Mouse (Mus musculus) left cerebral cortex, adult 9 months (tissue): ENCODE measurements around the gene Olfr414.
A peak's percentile ranks its signal among the peaks of the same experiment; 100 is the strongest.

Source experiments
- DNase-seq, 2 experiments: peaks; one replicate each; pipeline ENCODE4 v3.0.0; 2022; ENCODE audit warnings: low spot score in 2 of 2

Olfr414 gene

GRCm38 (mm10) chr1:174423764-174424163 is at the start of gene Olfr414:
Olfr414 (plus strand) TSS chr1:174424064.
- no peak for DNase-seq

GRCm38 (mm10) chr1:174390746-174391145 is 33.1 kb upstream of the Olfr414 start, which contains the start of gene Olfr248:
Olfr248 (plus strand) TSS chr1:174391046.
- DNase-seq = no peak

- DNase-seq = no peak
These were observed 905 bp upstream of the Olfr414 start for GRCm38 (mm10) chr1:174422959-174423358.

DNA sequence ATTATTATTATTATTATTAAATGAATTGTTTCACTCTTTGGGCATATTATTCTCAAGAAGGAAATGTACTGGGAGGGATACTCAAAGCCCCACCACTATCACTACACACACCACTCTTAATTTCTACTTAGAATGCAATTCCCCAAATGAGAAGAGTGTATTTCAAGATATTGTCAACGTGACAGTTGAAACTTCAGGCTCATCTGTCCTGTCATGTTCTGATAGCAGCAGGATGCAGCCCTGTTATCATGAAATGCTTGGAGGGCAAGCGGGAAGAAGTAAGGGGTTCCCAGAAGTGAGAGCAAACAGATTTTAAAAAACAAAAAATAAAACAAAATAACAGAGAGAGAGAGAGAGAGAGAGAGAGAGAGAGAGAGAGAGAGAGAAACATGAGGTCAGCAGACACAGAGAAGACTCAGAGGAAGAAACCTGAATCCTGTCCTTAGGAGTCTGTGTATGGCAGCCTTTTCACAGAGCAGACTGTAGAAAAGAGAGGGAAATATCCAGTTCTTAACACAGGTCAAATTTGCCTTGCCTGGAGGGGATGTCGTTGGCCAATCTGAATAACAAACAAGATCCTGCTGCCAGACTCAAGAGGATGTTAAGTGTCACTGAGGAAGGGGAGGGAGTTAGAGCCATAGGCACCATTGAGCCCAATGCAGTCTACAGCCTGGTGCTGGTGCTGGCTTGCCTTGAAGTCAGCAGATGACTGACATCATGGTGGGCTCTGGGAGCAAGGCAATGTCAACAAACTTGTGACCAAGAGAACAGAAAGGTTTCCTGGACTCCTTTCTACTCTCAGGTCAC is 2.5 kb downstream of the Olfr414 start:
- DNase-seq = no peak

GRCm38 (mm10) chr1:174427402-174427801 is 3.5 kb downstream of the Olfr414 start:
- no peak for DNase-seq

DNA sequence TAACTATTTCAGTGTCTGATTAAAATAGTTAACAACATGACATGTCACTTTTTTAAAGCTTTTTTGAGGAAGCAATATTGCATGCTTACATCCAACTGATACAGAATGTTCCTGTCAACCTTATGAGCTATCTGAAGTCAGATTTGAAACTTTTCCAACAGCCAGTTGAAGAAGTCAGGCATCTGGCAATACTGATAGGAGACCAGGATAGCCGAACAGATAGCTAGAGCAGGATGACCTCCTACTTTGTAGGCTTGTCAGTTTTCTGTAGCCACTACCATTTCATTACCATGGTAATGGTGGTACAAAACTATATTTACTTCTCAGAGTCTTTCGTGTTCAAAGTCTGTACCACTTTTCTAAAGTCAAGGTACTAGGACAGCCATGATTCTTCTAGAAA is 4.5 kb downstream of the Olfr414 start:
- DNase-seq = no peak

GRCm38 (mm10) chr1:174434121-174434520 is 10.3 kb downstream of the Olfr414 start:
- DNase-seq = no peak

DNA sequence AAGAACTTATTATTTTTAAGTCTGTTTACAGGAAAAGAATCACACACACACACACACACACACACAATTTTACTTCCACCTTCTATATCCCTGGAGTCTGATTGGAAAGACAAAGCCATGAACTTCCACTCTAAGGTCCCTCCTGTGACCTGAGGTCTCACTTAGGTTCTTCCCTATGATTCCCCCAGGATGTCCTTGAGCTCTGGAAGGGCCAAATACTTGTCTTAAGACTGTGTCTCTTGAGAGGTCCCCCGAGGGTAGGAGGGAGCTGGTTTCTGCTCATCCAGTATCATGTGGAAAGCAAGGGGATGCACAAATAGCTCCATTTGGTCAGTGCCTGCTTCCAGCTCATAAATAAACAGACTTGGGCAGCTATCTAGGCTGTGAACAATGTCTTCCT is 17.9 kb downstream of the Olfr414 start, which contains the start of gene Olfr220:
Gene Olfr220 (plus strand): TSS at position 301 of the 400 bp plus-strand sequence.
- no peak for DNase-seq

DNA sequence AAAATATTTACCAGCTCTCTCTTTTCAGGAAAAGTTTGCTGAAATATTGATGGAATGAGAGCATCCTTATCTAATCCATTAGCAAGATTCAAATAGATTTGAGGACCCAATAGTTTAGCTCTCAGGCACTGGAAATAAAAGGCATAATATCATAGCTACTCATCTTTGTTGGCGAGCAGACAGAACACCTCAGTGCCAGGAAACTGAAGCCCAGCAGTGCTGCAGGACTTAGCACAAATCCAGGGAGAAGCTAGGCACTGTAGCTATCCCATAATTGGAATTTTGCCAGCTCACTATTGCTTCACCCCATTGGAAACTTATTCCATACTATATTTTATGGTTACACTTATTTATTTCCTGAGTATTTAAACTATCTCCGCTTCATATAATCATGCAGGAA is 31.2 kb downstream of the Olfr414 start:
- no peak for DNase-seq

DNA sequence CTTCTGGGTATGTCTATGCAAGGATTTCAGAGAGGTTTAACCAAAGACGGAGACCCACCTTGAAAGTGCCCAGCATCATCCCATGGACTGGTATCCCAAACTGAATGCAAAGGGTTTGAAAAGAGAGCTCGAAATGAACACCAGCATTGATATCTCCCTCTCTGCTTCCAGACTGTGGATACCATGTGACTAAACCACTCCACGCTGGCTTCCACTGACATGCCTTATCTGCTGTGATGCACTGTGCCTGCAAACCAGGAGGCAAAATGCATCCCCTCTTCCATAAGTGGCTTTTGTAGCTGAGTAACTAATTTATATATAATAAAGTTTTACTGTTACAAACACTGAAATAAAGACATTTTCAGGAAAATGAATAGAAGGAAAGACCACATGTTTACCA is 41.5 kb downstream of the Olfr414 start:
- DNase-seq = no peak

DNA sequence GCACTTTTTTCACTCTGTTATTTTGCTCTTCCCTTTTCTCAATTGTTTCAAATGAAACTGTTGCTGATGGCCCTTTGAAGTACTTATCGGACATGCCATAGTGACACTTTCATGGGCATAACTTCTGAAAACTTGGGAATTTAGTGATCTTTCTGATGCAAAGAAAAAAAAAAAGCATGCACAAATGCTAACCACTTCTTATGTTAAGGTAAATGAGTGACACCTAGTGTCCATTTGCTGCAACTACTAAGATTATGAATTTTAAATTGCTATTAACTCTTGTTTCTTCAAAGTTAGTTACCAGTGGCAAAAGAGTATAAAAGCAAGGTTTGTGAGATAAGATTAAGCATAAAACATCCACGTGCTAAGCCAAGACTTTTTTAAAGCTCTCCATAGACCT is 42.4 kb downstream of the Olfr414 start:
- DNase-seq = no peak

- peak in 1 of 2 experiments; percentile 60 for DNase-seq
These were observed 45.9 kb downstream of the Olfr414 start for GRCm38 (mm10) chr1:174469736-174470135.

DNA sequence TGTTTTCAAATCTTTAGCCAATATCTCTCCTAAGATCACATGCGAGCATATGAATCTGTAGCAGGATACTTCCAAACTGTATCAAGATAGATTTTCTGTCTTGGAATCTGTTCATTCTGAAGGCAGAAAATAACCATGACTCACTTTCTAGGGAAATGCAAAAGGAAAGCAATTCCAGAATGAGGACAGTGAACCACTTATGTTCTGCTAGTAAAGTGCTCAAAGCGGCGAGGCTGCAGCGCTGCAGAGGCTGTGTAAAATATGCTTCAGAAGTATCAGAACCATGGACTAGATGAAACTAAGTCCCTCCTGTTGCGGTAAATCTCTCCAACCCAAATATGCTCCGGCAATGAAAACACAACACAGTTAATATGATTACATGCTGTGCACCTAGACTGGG is 58.7 kb downstream of the Olfr414 start:
- DNase-seq = peak in 1 of 2 experiments; percentile 31
